Mouse (Mus musculus): ENCODE measurements around the gene Rbms3.

DNA sequence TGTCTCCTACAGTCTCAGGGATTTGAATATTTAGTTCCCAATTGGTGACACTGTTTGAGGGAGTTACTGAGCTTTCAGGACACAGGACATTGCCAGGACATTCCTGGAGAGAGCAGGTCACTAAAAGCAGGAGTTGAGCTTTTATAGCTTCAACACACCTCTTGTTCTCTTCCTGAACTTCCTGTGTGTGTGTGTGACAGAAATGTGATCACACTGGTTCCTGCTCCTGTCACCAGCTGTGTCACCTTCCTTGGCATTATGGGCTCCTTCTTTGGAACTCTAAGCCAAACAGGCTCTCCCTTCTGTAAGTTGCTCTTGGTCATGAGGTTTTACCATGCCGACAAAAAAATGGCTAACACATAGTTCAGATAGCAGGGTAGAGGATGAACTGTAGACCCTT is 997.9 kb downstream of the Rbms3 start:
- TF ChIP-seq CTCF (IDR thresholded peaks at IDR 0.05; ENCODE audit: control insufficient read depth, insufficient read depth, low read length) (no peak), POLR2A (IDR thresholded peaks at IDR 0.05; ENCODE audit: borderline replicate concordance, control insufficient read depth, low read depth, low read length) (no peak)

All from bone marrow, adult 2 months (tissue).